In the genomic region with DNA sequence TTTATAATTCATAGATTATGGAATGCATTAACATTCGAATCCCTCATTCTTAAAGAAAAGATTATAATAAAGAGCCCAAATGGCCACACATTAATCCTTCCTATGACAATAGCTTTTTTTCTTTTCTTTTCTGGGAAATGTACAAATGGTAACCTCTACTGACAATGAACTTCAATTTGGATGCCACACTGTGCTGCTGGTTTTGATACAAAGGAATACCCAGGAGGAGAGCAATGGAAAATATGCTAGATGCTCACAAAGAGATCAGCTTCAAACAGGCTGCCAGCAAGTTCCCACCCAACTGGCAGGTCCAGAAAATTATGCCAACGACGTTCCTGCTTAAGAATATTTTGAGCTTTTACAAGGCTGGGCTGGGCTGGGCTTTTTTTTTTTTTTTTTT, we compare ENCODE assay signal across 18 mouse cellular contexts.
A peak's percentile ranks its signal among the peaks of the same experiment; 100 is the strongest.
DNase-seq lines count a peak whose midpoint lies in the region; ATAC-seq and TF ChIP-seq lines count a peak whose summit lies in the region.
"Had no signal": no experiment of that assay in that cellular context is flagged by ENCODE, and none has a peak within 500 bp of the region (broad histone marks: within the 10 kb centered on the region; RNA-seq: fewer than 3 reads in every experiment).

No protein-coding gene starts in this region.

- no peak overlapping the region for H3K4me3 ChIP-seq in forebrain, embryonic 13.5 days
- H3K4me3 ChIP-seq in forebrain, embryonic 12.5 days (replicated peaks), result no peak overlapping the region
- no peak overlapping the region for H3K4me3 ChIP-seq in midbrain, embryonic 13.5 days (replicated peaks)
- H3K4me3 ChIP-seq in midbrain, embryonic 10.5 days, result no peak overlapping the region
- no peak overlapping the region for H3K4me3 ChIP-seq in midbrain, postnatal 0 days (ENCODE audit: low read depth, low read length)
- H3K4me3 ChIP-seq: embryonic facial prominence, embryonic 10.5 days; heart, adult 2 months; heart, embryonic 12.5 days; hindbrain, embryonic 10.5 days; intestine, embryonic 15.5 days had no signal

- H3K9me3 ChIP-seq in forebrain, embryonic 13.5 days (replicated peaks), result no peaks in the 10 kb centered on the region
- no peaks in the 10 kb centered on the region for H3K9me3 ChIP-seq in forebrain, embryonic 12.5 days
- H3K9me3 ChIP-seq in midbrain, embryonic 13.5 days, result no peaks in the 10 kb centered on the region
- no peaks in the 10 kb centered on the region for H3K9me3 ChIP-seq in midbrain, embryonic 10.5 days (replicated peaks)
- no peaks in the 10 kb centered on the region for H3K9me3 ChIP-seq in midbrain, postnatal 0 days (ENCODE audit: low read length)
- H3K9me3 ChIP-seq: embryonic facial prominence, embryonic 10.5 days; heart, embryonic 12.5 days; hindbrain, embryonic 10.5 days; intestine, embryonic 15.5 days had no signal

- 0 out of 2 replicates have a peak, but pooled peaks have one; percentile 66 for ATAC-seq in forebrain, embryonic 13.5 days
- no peak for ATAC-seq in forebrain, embryonic 12.5 days (ENCODE audit: low FRiP score)
- 0 out of 2 replicates have a peak, but pooled peaks have one; percentile 55 for ATAC-seq in midbrain, embryonic 13.5 days
- no peak for ATAC-seq in midbrain, postnatal 0 days (ENCODE audit: low FRiP score)
- ATAC-seq: intestine, embryonic 15.5 days had no signal

- no peak overlapping the region for H3K27ac ChIP-seq in forebrain, embryonic 13.5 days
- H3K27ac ChIP-seq in forebrain, embryonic 12.5 days, result no peak overlapping the region
- no peak overlapping the region for H3K27ac ChIP-seq in midbrain, embryonic 13.5 days
- H3K27ac ChIP-seq in midbrain, embryonic 10.5 days (replicated peaks), result no peak overlapping the region
- H3K27ac ChIP-seq in midbrain, postnatal 0 days (ENCODE audit: low read depth, low read length), result no peak overlapping the region
- H3K27ac ChIP-seq: embryonic facial prominence, embryonic 10.5 days; heart, adult 2 months; hindbrain, embryonic 10.5 days; hindbrain, embryonic 14.5 days; intestine, embryonic 15.5 days had no signal

- TF ChIP-seq CTCF in midbrain, postnatal 0 days (IDR thresholded peaks at IDR 0.05), result no peak

- WGBS in forebrain, embryonic 13.5 days, result 49% methylated on average over 3 of the region's 3 CpGs
- WGBS in forebrain, embryonic 12.5 days, result 63% methylated on average over 3 of the region's 3 CpGs
- 46% methylated on average over 3 of the region's 3 CpGs for WGBS in midbrain, embryonic 13.5 days
- WGBS in midbrain, embryonic 10.5 days, result 79% methylated on average over 3 of the region's 3 CpGs
- WGBS in midbrain, postnatal 0 days, result 35% methylated on average over 3 of the region's 3 CpGs

- no peak overlapping the region for H3K9ac ChIP-seq in forebrain, embryonic 13.5 days
- H3K9ac ChIP-seq in forebrain, embryonic 12.5 days, result no peak overlapping the region
- H3K9ac ChIP-seq in midbrain, embryonic 13.5 days (replicated peaks), result no peak overlapping the region
- no peak overlapping the region for H3K9ac ChIP-seq in midbrain, postnatal 0 days (replicated peaks; ENCODE audit: low read length, poor library complexity, severe bottlenecking)
- H3K9ac ChIP-seq: heart, embryonic 12.5 days; hindbrain, embryonic 14.5 days; intestine, embryonic 15.5 days had no signal

- H3K27me3 ChIP-seq in forebrain, embryonic 13.5 days, result no peaks in the 10 kb centered on the region
- H3K27me3 ChIP-seq in forebrain, embryonic 12.5 days, result no peaks in the 10 kb centered on the region
- H3K27me3 ChIP-seq in midbrain, embryonic 13.5 days, result no peaks in the 10 kb centered on the region
- no peaks in the 10 kb centered on the region for H3K27me3 ChIP-seq in midbrain, embryonic 10.5 days (ENCODE audit: low read depth, poor library complexity, severe bottlenecking)
- no peaks in the 10 kb centered on the region for H3K27me3 ChIP-seq in midbrain, postnatal 0 days (ENCODE audit: insufficient read depth, low read length)
- H3K27me3 ChIP-seq: heart, embryonic 12.5 days; intestine, embryonic 15.5 days had no signal

- no peak for DNase-seq in midbrain, embryonic 10.5 days (ENCODE audit: low spot score)
- DNase-seq in brain, adult 2 months (ENCODE audit: low read depth, low spot score), result peak; percentile 39
- DNase-seq in midbrain, postnatal 0 days (ENCODE audit: low spot score), result peak; percentile 8
- no peak for DNase-seq in thymus, adult 18-20 months
- DNase-seq: adrenal gland, adult 8-10 months; cerebellum, adult 11 months; cerebellum, adult 8-10 months; gastrocnemius, postnatal 14 days; heart, adult 2 months; kidney, adult 18-20 months had no signal

- H3K4me1 ChIP-seq in forebrain, embryonic 13.5 days, result no peaks in the 10 kb centered on the region
- H3K4me1 ChIP-seq in forebrain, embryonic 12.5 days, result no peaks in the 10 kb centered on the region
- no peaks in the 10 kb centered on the region for H3K4me1 ChIP-seq in midbrain, embryonic 13.5 days (replicated peaks)
- H3K4me1 ChIP-seq in midbrain, embryonic 10.5 days, result no peaks in the 10 kb centered on the region
- no peaks in the 10 kb centered on the region for H3K4me1 ChIP-seq in midbrain, postnatal 0 days (ENCODE audit: insufficient read depth, low read length)
- H3K4me1 ChIP-seq: embryonic facial prominence, embryonic 10.5 days; heart, embryonic 12.5 days; hindbrain, embryonic 10.5 days; intestine, embryonic 15.5 days had no signal

- H3K4me2 ChIP-seq in forebrain, embryonic 13.5 days, result no peak overlapping the region
- H3K4me2 ChIP-seq in forebrain, embryonic 12.5 days, result no peak overlapping the region
- H3K4me2 ChIP-seq in midbrain, embryonic 13.5 days (replicated peaks), result no peak overlapping the region
- no peak overlapping the region for H3K4me2 ChIP-seq in midbrain, postnatal 0 days (ENCODE audit: low read depth, low read length, poor library complexity, severe bottlenecking)
- H3K4me2 ChIP-seq: heart, embryonic 12.5 days; hindbrain, embryonic 14.5 days; intestine, embryonic 15.5 days had no signal

- no peaks in the 10 kb centered on the region for H3K36me3 ChIP-seq in forebrain, embryonic 13.5 days (ENCODE audit: poor library complexity, severe bottlenecking)
- no peaks in the 10 kb centered on the region for H3K36me3 ChIP-seq in forebrain, embryonic 12.5 days (replicated peaks)
- no peaks in the 10 kb centered on the region for H3K36me3 ChIP-seq in midbrain, embryonic 13.5 days
- H3K36me3 ChIP-seq in midbrain, embryonic 10.5 days, result no peaks in the 10 kb centered on the region
- H3K36me3 ChIP-seq in midbrain, postnatal 0 days (ENCODE audit: insufficient read depth, low read length), result no peaks in the 10 kb centered on the region
- H3K36me3 ChIP-seq: embryonic facial prominence, embryonic 10.5 days; heart, embryonic 12.5 days; hindbrain, embryonic 10.5 days; intestine, embryonic 15.5 days had no signal

Comparison
In these comparisons a context has a peak if more than half of its experiments do, and no peak if none do; other contexts are left out.
1. ATAC-seq: peak in forebrain, embryonic 13.5 days (single experiment) and midbrain, embryonic 13.5 days (single experiment); none in forebrain, embryonic 12.5 days (single experiment) and midbrain, postnatal 0 days (single experiment).
2. DNase-seq: peak in brain, adult 2 months (single experiment) and midbrain, postnatal 0 days (single experiment); none in midbrain, embryonic 10.5 days (single experiment) and thymus, adult 18-20 months (0 of 2).